Mouse (Mus musculus) spleen, postnatal 4 days (tissue): Measurements from ENCODE around the gene Tmem14a.
"Not testable (repeated sequence)": the region's sequence is repeated elsewhere in the genome, so short reads cannot be mapped to it uniquely, and the experiment has no call there.

Experiments
- DNase-seq, 2 experiments: peaks; one replicate each; pipeline ENCODE4 v3.0.0; 2022; ENCODE audit warnings: low spot score in 2 of 2

The Tmem14a gene

GRCm38 (mm10) chr1:21252566-21253302, 34.4 kb downstream of the Tmem14a start:
- no peak for DNase-seq

GRCm38 (mm10) chr1:21253303-21253650, 34.9 kb downstream of the Tmem14a start:
- DNase-seq = no peak

GRCm38 (mm10) chr1:21253856-21254255, 35.5 kb downstream of the Tmem14a start:
- no peak for DNase-seq

GRCm38 (mm10) chr1:21255625-21256345, 37.4 kb downstream of the Tmem14a start:
- no peak for DNase-seq

DNA sequence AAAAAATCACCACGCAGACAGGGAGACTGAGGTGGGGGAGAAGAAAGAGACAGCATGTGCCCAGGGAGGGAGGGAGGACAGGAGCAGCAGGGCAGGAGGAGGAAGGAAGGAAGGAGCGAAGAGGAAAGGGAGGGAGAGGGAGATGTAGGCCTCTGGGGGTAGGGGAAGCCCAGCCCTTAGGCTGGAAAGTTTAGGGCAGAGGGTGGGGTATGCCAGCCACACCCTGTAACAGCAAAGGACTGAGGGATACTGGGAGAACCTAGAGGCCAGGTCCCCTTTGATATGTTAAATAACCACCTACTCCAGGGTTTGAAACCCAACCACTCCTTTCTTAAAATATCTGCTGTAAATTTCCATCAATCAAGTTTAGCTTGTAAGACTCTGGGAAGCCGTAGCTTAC, 38.0 kb downstream of the Tmem14a start:
- DNase-seq = no peak

DNA sequence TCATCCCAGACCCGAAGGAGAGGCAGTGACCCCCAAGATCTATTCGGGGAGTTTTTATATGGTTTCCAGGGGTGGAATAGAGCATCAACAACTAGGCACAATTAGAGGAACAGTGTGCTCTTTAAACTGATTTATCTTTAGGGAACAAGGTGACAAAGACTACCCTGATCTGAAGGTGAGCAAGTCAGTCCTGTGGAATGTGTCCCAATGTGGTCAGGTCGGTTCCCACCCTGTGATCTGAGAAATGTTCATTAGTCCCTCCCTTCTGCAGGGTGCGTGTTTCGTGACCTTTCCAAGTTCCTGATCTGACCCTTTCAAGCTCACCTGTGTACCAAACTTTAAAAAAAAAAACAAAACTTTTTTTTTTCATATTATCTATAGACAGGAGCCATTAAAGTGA, 38.5 kb downstream of the Tmem14a start:
- DNase-seq = no peak

GRCm38 (mm10) chr1:21259981-21260380, 41.6 kb downstream of the Tmem14a start:
- not testable (repeated sequence) for DNase-seq

DNA sequence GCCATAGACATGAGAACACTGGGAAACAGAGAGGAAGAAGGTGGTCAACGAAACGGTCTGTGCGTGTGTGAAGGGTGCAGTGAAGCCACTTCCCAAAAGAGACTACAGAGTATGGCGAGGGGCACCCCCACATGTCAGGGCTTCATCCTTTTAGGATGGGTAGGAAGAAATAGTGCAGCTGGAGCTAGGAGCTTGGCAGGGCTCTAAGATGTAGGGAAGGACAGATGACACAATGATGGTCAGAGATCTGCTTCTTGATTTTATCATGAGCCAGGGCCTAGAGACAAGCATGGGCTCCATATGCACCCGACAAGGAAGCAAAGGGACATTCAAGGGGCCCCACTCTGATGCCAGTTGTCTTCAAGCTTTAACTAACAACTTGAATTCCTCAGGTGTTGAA, 44.0 kb downstream of the Tmem14a start:
- no peak for DNase-seq

GRCm38 (mm10) chr1:21263986-21264385, 45.6 kb downstream of the Tmem14a start:
- no peak for DNase-seq

DNA sequence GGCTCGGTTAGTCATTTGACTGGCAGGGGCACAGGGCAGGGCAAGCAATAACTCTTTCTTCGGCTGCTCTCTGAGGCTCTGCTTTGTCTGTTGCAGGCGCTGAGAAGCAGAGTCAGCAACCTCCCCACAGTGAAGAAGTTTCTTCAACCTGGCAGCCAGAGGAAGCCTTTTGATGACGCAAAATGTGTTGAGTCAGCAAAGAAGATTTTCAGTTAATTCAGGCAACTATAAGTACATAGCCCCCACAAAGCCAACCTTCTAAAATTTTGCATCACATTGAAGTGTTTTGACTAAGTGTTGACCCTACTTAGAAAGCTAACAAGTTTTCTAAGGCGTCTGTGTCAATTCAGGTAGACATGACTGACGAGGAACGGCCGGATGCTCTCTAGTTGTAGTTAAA, 46.4 kb downstream of the Tmem14a start:
- no peak for DNase-seq

DNA sequence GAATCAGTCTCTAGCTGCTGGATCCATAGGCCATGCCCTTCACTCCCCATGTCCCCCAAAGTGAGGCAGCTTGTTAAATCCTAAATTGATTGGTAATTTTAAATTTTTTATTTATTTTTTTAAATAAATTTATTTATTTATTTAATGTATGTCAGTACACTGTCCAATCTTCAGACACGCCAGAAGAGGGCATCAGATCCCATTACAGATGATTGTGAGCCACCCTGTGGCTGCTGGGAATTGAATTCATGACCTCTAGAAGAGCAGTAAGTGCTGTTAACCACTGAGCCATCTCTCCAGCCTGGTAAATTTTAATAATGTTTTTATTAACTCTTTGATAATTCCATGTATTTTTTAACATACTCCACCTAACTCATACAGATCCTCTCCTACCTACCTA, 48.4 kb downstream of the Tmem14a start:
- DNase-seq = no peak

- not testable (repeated sequence) for DNase-seq
Observed at GRCm38 (mm10) chr1:21267466-21267865, 49.1 kb downstream of the Tmem14a start.

DNA sequence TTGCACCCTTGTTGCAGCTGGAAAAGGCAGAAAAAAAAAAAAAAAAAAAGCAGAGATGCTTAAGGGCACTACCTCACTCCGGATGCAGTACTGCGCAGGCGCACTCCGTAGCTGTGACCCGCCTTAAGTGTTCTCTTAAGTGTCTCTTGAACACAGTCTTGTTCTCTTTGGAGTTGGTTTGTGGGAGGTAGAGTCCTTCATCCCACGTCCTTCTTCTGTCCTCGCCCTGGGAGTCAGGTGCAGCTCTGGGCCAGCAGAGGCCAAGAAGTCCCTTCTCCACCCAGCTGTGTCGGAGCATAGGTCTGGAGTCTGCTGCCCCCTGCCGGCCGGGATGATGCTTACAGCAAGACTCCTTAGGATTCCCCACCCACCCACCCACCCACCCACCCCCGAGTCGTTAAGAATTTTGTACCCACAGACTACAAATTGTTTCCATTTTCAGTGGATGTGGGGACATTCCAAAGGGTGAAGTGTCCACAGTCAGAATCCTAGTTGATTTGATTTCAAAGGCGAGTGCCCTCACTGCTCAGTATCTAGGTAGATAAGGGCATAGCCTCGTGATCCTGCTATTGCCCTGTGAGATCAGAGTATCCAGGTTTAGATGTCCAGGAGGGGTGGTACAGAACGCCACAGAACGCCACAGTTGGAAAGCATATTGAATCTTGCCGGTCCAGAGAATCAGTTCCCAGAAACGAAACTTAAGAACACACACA, 53.1 kb downstream of the Tmem14a start:
- peak; percentile 61 to 86 for DNase-seq

DNA sequence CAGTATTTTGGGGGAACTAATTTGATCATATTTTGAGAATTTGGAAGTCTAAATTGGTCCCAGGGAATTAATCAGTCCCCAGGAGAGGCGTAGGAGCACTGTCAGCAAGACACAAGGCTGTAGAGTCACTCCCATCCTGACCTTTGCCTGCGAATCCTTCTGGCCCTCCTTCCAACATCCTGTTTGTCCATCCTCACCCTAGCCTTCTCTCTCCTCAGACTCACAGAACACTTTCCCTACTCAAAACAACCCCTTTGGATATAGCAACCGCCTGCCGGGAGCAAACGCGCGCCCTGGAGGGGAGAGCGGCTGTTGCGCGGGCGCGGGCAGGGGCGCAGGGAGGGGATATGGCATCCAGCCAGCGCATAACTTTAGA, 53.7 kb downstream of the Tmem14a start:
- DNase-seq = no peak

- no peak for DNase-seq
Observed at GRCm38 (mm10) chr1:21273091-21273490, 54.7 kb downstream of the Tmem14a start.

DNA sequence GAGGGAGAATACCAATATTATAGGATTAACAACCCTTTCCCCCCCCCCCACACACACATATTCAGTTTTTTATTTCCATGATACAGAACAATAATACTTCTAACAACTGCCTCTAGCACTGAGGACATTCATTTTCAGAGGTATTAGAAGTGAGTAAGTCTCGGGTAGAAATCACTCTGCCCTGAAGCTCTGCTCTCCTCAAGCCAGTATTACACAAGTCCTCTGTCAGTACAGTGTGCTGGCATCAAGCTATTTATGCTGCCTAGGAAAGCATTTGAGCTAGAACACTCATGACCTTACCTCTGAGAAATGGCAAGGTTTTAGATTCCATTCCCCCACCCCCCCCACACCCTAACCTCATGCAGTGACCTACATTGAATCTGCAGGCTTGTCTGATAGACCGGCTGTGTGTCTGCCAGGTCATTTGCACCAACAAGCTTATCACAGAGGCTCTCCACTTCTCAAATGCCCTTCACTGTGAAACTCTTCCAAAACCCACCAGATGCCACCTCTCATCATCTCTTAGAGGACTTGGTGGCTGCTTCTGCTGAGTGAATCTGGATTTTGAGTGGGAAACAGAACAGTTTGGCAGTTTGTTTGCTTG, 56.2 kb downstream of the Tmem14a start:
- DNase-seq = no peak

DNA sequence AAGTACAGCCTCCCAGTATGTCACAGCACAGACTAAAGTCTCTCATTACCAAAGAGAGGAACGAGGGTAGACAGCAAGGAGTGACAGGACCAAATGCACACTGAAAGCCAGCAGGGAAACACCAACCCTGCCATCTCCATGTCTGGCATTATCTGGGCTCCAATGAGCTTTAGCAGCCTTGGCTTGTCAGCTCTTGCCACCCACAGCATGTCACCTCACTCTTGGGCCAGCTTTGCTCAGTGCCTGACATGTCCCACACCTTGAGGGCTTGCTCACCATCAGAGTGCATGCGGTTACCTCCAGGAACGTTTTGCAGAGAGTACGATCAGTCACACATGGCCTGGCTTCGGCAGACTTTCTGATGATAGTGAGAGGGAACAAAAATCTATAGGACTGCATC, 57.0 kb downstream of the Tmem14a start:
- DNase-seq = not testable (repeated sequence)

DNA sequence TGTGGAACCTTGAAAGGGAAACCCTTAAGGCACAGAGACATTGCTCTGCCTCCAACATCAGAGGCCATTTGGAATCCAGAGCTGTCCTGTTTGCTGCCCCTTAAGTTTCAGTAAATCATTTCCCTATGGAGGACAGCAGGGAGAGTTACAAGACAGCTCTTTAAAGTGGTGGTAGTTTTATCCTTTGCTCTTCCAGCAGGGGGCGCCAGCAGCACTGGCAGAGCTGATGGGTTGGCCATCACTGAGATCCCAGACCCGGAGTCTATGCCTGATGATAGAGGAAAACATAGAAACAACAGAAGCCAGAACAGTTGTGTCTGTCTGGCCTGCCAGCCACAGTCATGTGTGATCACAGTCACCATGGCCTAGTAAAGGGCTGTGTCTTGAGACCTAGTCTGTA, 57.8 kb downstream of the Tmem14a start:
- not testable (repeated sequence) for DNase-seq
